Mouse (Mus musculus) kidney, embryonic 14.5 days (tissue): ENCODE measurements around the gene Dapk3. TPM values are rescaled to one million over a fixed set of nuclear protein-coding genes. Genes with fewer than 3 reads are reported as not detected.

Experiments used
- ATAC-seq: fragments of 200-750 bp; cut with Nextera tagmentation; 2 replicates; pipeline ENCODE4 v1.8.0; 2017; ENCODE audit warnings: moderate number of reproducible peaks, mild to moderate bottlenecking, moderate TSS enrichment, moderate library complexity; ENCODE audit not compliant: low FRiP score, low TSS enrichment
- H3K27ac ChIP-seq: fragments of 300-500 bp; sonication (generic); 2 replicates; pipeline ENCODE4 v1.5.1; 2014; ENCODE audit warnings: low read depth, mild to moderate bottlenecking, low read length, moderate library complexity, mixed read lengths
- H3K27me3 ChIP-seq: fragments of 300-500 bp; sonication (generic); 2 replicates; pipeline ENCODE4 v1.6.1; 2014; ENCODE audit warnings: mild to moderate bottlenecking, low read length; ENCODE audit not compliant: control insufficient read depth, insufficient read depth
- H3K36me3 ChIP-seq: fragments of 300-500 bp; sonication (generic); 2 replicates; pipeline ENCODE4 v1.6.1; 2014; ENCODE audit warnings: low read length, mixed read lengths; ENCODE audit not compliant: control insufficient read depth, insufficient read depth
- H3K4me1 ChIP-seq: fragments of 300-500 bp; sonication (generic); 2 replicates; pipeline ENCODE4 v1.6.1; 2014; ENCODE audit warnings: low read length, mixed read lengths; ENCODE audit not compliant: control insufficient read depth, insufficient read depth
- H3K4me2 ChIP-seq: fragments of 300-500 bp; sonication (generic); replicated peaks from 2 replicates; pipeline ENCODE4 v1.6.1; 2014; ENCODE audit warnings: low read depth, mild to moderate bottlenecking, low read length
- H3K4me3 ChIP-seq: fragments of 300-500 bp; sonication (generic); 2 replicates; pipeline ENCODE4 v1.5.1; 2014; ENCODE audit warnings: mild to moderate bottlenecking, low read length
- H3K9ac ChIP-seq: fragments of 300-500 bp; sonication (generic); 2 replicates; pipeline ENCODE4 v1.6.1; 2014; ENCODE audit warnings: low read depth, mild to moderate bottlenecking, low read length, moderate library complexity
- H3K9me3 ChIP-seq: fragments of 300-500 bp; sonication (generic); 2 replicates; pipeline ENCODE4 v1.6.1; 2016; ENCODE audit warnings: low read length; ENCODE audit not compliant: control insufficient read depth
- WGBS: fragments of 180-500 bp; shearing (Covaris S2); extraction: QIAGEN DNeasy Blood & Tissue Kit; methylation state at CpG from one replicate; pipeline ENCODE4 v1.1.7; 2014; 5-methylcytosine and 5-hydroxymethylcytosine counted together
- polyA plus RNA-seq: library from polyadenylated mRNA; unstranded; fragments of >200 nt; fragmentation: Nextera tagmentation; extraction: Ambion mirVana; gene quantifications from 2 replicates; pipeline ENCODE4 v1.2.1, GENCODE M21; 2014

Gene Dapk3
- polyA plus RNA-seq, 1 experiment from 2014 or later = 45.7 TPM

DNA sequence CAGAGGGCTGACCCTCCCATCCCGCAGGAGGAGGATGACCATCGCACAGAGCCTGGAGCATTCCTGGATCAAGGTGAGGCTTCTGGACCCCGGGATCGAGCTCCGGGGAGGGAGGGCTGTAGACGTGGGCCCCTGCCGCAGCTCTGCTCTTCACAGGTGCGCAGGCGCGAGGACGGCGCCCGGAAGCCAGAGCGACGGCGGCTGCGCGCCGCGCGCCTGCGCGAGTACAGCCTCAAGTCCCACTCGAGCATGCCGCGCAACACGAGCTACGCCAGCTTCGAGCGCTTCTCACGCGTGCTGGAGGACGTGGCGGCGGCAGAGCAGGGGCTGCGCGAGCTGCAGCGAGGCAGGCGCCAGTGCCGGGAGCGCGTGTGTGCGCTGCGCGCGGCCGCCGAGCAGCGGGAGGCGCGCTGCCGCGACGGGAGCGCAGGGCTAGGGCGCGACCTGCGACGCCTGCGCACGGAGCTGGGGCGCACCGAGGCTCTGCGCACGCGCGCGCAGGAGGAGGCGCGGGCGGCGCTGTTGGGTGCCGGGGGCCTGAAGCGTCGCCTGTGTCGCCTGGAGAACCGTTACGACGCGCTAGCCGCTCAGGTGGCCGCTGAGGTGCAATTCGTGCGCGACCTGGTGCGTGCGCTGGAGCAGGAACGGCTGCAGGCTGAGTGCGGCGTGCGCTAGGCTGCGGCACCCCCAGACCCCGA, 9.6 kb downstream of the Dapk3 start:
- H3K4me1 ChIP-seq = peaks cover 12% of the 10 kb centered on the region
- peaks cover 33% of the 10 kb centered on the region for H3K27me3 ChIP-seq
- H3K9ac ChIP-seq = peak overlapping the region; percentile 84
- peak; percentile 81 for ATAC-seq
- peak overlapping the region; percentile 61 for H3K4me3 ChIP-seq
- H3K27ac ChIP-seq = peak overlapping the region; percentile 86; the same call in 1 of the 2 replicates
- peak overlapping the region; percentile 91 for H3K4me2 ChIP-seq
- peaks cover 16% of the 10 kb centered on the region; the same call in 1 of the 2 replicates for H3K36me3 ChIP-seq
- WGBS = under 1% methylated on average over 89 of the region's 93 CpGs
- no peaks in the 10 kb centered on the region for H3K9me3 ChIP-seq

DNA sequence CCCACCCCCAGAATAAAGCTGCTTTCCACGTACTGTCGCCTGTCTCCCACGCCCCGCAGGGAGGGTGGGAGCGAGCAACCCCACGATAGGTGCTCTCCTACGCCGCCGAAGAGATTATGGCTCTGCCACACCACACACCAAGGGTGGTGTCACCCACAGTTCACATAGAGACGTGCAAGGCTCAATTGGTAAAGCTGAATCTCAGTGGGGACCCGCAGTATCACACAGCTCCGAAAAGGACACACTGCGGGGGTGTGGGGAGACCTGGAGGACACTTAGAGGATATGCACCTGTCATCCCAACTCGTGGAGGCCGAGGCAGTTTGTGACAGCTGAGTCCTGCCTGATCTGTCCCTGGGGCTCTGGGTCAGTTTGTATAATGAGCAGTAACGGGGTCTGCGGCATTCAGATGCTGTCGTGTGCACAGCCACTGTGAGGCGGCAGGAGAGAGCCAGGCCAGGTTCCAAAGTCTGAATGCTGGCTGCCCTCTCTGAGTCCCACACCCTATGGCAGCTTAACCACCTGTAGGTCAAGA, 10.2 kb downstream of the Dapk3 start:
- peak overlapping the region; percentile 91 for H3K4me2 ChIP-seq
- WGBS = 4% methylated on average over 19 of the region's 19 CpGs
- H3K9me3 ChIP-seq = no peaks in the 10 kb centered on the region
- peak overlapping the region; percentile 84 for H3K9ac ChIP-seq
- peak; percentile 18 for ATAC-seq
- H3K27ac ChIP-seq = peak overlapping the region; percentile 86; the same call in 1 of the 2 replicates
- peak overlapping the region; percentile 61 for H3K4me3 ChIP-seq
- peaks cover 33% of the 10 kb centered on the region for H3K27me3 ChIP-seq
- H3K4me1 ChIP-seq = peaks cover 12% of the 10 kb centered on the region
- peaks cover 16% of the 10 kb centered on the region; the same call in 1 of the 2 replicates for H3K36me3 ChIP-seq

DNA sequence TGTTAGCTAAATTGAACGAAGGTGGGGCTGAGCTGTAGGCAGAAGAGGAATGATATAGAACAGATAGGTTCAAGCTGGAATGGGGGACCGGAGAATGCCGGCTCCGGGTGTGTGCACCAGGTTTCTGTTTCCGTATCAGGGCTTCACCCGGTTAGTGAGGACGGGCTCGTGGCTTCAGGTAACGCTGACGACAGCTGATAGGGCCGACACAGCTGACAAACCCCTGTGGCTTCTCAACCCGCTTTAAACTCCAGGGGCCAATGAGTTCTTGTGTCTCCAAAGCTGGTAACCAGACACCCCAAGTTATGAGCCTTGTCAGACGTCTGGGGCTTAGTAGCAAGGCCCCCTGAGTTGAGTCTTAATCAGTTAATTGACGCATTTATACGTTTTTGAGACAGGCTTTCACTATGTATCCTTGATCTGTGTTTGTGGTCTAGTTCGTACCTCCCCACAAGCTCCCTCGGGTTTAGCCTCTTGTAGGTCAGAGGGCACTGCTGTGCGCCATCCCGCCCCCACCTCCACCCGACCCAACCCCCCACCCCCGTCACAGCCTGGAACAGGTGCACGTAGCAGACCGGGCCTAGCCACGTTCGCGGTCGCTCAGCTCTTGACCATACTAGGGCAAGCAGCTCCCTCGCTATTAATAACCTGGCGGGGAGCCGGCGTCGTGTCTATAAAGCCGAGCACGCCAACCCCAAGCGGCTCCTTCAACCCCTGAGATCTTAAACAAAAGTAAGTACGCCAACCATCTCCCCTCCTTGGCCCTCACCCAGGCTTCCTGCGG, 11.4 kb downstream of the Dapk3 start:
- Histone ChIP-seq H3K9me3 (no peaks in the 10 kb centered on the region), H3K36me3 (peaks cover 12% of the 10 kb centered on the region; the same call in 1 of the 2 replicates), H3K4me2 (no peak overlapping the region), H3K27ac (no peak overlapping the region), H3K27me3 (peaks cover 33% of the 10 kb centered on the region), H3K4me1 (peaks cover 12% of the 10 kb centered on the region), H3K9ac (peak overlapping the region; percentile 25; the same call in 1 of the 2 replicates), H3K4me3 (peak overlapping the region; percentile 7; the same call in 1 of the 2 replicates)
- ATAC-seq = no peak
- 12% methylated on average over 37 of the region's 37 CpGs for WGBS

DNA sequence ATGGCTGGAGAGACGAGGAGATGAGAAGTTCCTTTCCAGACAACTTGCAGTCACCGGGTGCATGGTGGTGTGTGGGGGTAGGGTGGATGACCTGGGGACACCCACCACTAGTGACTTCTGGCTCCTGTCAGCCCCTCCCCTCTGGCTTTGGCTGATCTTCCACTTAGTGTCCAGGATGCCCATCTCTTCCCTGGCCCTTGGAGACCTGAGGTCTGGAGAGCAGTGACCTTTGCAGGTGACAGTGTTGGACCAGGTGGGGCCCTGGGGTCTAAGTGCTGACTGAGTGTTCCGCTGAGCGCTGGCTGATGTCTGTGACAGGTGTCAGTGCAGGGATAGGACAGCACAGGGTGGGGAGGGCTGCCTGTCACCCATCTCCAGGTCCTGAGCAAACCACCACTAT, 12.5 kb downstream of the Dapk3 start:
- Histone ChIP-seq H3K4me1 (peaks cover 12% of the 10 kb centered on the region), H3K4me3 (no peak overlapping the region), H3K9ac (no peak overlapping the region), H3K36me3 (peaks cover 6% of the 10 kb centered on the region; the same call in 1 of the 2 replicates), H3K4me2 (no peak overlapping the region), H3K27me3 (peaks cover 33% of the 10 kb centered on the region), H3K9me3 (no peaks in the 10 kb centered on the region), H3K27ac (no peak overlapping the region)
- WGBS = 58% methylated on average over 4 of the region's 4 CpGs
- no peak for ATAC-seq

DNA sequence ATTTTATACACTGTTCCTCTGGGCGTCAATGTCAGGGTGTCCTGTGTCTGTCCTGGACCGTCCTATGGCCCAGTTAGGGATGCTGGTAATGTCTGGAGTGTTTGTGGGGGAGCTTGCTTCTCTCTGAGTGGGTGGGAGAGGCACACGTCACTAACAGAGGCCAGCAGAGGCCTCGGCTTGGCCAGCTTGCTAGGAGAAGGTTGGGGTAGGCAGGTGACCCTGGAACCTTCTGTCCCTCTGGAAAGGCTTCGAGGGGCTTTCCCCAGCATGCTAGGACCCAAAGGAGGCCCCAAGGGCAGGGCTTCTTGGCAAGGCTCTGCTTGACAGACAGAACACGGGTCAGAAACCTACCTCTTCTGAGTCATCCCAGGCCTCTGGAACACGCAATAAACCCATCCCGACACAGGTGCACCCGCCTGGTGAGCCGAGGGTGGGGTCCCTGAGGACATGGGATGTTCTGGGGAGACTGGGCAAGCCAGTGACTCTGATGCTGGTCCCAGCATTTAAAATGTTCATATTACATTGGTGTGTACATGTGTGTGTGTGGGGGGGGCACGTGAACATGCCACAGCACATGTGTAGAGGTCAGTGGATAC, 13.8 kb downstream of the Dapk3 start:
- H3K4me1 ChIP-seq = peaks cover 12% of the 10 kb centered on the region
- WGBS = 58% methylated on average over 11 of the region's 11 CpGs
- H3K36me3 ChIP-seq = no peaks in the 10 kb centered on the region
- no peak overlapping the region for H3K9ac ChIP-seq
- H3K9me3 ChIP-seq = no peaks in the 10 kb centered on the region
- H3K27ac ChIP-seq = no peak overlapping the region
- ATAC-seq = no peak
- H3K4me3 ChIP-seq = no peak overlapping the region
- H3K27me3 ChIP-seq = peaks cover 33% of the 10 kb centered on the region
- no peak overlapping the region for H3K4me2 ChIP-seq

DNA sequence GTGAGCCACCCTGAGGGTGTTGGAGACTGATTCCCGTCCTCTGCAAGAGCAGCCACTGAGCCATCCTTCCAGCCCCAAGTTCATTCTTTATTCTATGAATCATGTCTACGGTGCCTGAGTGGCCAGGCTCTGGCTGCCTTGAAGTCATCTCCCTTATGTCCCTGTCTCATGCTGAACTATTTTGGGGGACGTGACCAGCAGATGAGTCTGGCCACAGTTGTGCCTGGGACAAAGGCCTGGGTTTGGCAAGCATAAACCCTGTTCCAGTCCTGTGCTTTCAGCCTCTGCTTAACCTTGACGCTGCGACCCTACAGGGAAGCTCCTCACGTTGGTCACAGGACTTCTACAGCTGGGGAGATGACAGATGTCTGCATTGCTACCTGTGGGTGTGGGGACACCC, 14.5 kb downstream of the Dapk3 start:
- Histone ChIP-seq H3K4me3 (no peak overlapping the region), H3K27me3 (peaks cover 33% of the 10 kb centered on the region), H3K9ac (no peak overlapping the region), H3K27ac (no peak overlapping the region), H3K9me3 (no peaks in the 10 kb centered on the region), H3K4me1 (peaks cover 8% of the 10 kb centered on the region), H3K36me3 (no peaks in the 10 kb centered on the region), H3K4me2 (no peak overlapping the region)
- no peak for ATAC-seq
- 59% methylated on average over 6 of the region's 6 CpGs for WGBS

DNA sequence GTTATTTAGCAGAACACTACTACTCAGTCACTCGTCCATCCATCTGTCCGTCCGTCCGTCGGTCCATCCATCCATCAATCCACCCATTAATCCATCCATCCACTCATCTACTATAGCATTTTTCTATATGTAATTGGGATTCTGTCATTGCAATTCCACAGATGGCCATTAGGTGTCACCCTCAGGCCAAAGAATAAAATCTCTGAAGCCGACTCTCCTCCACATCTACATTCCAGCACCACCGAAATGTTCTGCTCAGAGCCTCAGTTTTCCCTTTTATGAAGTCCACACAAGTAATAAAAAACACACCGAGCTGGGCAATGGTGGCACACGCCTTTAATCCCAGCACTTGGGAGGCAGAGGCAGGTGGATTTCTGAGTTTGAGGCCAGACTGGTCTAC, 15.4 kb downstream of the Dapk3 start:
- no peak overlapping the region for H3K9ac ChIP-seq
- 1% methylated on average over 9 of the region's 9 CpGs for WGBS
- H3K4me1 ChIP-seq = peaks cover 5% of the 10 kb centered on the region
- no peak overlapping the region for H3K27ac ChIP-seq
- no peak overlapping the region for H3K4me3 ChIP-seq
- H3K9me3 ChIP-seq = no peaks in the 10 kb centered on the region
- no peak overlapping the region for H3K4me2 ChIP-seq
- peaks cover 30% of the 10 kb centered on the region for H3K27me3 ChIP-seq
- no peak for ATAC-seq
- no peaks in the 10 kb centered on the region for H3K36me3 ChIP-seq

DNA sequence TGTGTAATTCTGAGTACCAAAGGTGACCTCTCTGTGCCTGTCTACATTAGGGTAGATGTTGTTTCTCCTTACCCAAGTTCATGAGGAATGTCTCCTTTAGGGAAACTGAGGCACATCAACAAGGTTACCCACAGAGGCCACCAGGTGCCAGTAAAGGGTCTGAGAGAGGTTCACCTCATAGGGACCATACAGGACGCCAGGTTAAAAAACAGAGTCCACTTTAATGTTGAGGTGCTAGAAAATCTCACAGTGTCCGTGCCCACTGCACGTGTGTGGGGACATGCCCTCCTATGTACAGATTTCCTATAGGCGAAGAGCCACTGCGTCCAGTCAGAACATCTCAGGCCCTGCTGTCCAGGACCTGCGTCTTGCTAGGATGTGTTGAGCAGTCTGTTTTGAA, 16.2 kb downstream of the Dapk3 start:
- Histone ChIP-seq H3K4me1 (peaks cover 3% of the 10 kb centered on the region), H3K27ac (no peak overlapping the region), H3K27me3 (peaks cover 24% of the 10 kb centered on the region), H3K9me3 (no peaks in the 10 kb centered on the region), H3K36me3 (no peaks in the 10 kb centered on the region), H3K9ac (no peak overlapping the region), H3K4me2 (no peak overlapping the region), H3K4me3 (no peak overlapping the region)
- ATAC-seq = no peak
- WGBS = 85% methylated on average over 6 of the region's 6 CpGs
